Mouse (Mus musculus): ENCODE data around the gene Cntnap5c.

DNA sequence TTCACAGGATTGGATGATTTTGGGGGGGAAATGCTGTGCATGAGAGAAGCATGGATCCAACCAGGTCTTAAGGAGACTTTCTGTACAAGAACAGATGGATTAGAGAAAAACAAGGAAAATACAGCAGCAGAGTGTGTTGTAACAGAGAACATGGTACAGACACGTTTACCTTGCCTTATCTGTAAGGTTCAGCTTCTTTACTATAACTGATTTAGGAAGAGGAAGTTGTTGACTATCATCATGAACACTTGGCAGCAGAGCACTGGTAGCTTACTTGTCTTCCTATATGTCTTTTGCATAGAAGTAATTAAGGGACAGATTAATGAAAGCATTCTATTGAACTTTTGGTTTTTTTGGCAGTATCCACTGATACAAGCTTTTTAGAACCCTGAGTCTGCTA lies 11.3 kb upstream of the Cntnap5c start:
- TF ChIP-seq CTCF (IDR thresholded peaks at IDR 0.05; ENCODE audit: control insufficient read depth, insufficient read depth, insufficient read length), result no peak
- TF ChIP-seq CEBPB (IDR thresholded peaks at IDR 0.05; ENCODE audit: low read depth), result no peak
- TF ChIP-seq USF1 (IDR thresholded peaks at IDR 0.05; ENCODE audit: low read depth), result no peak

Measured in C2C12 (cell line).